Mouse (Mus musculus) ovary, adult 2 months (tissue): Measurements from ENCODE around the gene Ptcd1. TPM values are rescaled to one million over a fixed set of nuclear protein-coding genes. Genes with fewer than 3 reads are reported as not detected.

Experiments used
- polyA plus RNA-seq: library from polyadenylated mRNA; depleted of rRNA; stranded (reverse); fragments of >200 nt; gene quantifications from 2 replicates; pipeline ENCODE4 v1.2.3, GENCODE M21; 2012; rRNA removed

The Ptcd1 gene
- polyA plus RNA-seq = 18.4 and 19.7 TPM in 2 replicates

GRCm38 (mm10) chr5:145166536-145167305, at the start of gene Ptcd1, which contains the start of gene Cpsf4:
Gene Ptcd1, minus strand, starts transcription at chr5:145167108.
Gene Cpsf4, plus strand, starts transcription at chr5:145167213.

GRCm38 (mm10) chr5:145203936-145204691, 37.2 kb upstream of the Ptcd1 start, which contains the start of gene Zkscan5:
Gene Zkscan5, plus strand, starts transcription at chr5:145204562.

GRCm38 (mm10) chr5:145201321-145201991, 34.5 kb upstream of the Ptcd1 start, which contains the start of gene Zkscan14:
Gene Zkscan14, minus strand, starts transcription at chr5:145201868.

GRCm38 (mm10) chr5:145191962-145192361, 25.1 kb upstream of the Ptcd1 start, which contains the start of gene Atp5j2:
Gene Atp5j2, minus strand, starts transcription at chr5:145192062.

GRCm38 (mm10) chr5:145139571-145140519, 27.1 kb downstream of the Ptcd1 start, which contains the start of the genes Pdap1 and Bud31:
Gene Pdap1, minus strand, starts transcription at chr5:145140238.
Gene Bud31, plus strand, starts transcription at chr5:145140362.

GRCm38 (mm10) chr5:145114071-145114605, 52.8 kb downstream of the Ptcd1 start, which contains the start of gene Arpc1b:
Gene Arpc1b, plus strand, starts transcription at chr5:145114215.

Other genes starting within 250 kb of the Ptcd1 start
- 38.1 and 41.5 TPM in 2 replicates for gene Smurf1, start 201.3 kb downstream of the Ptcd1 start, polyA plus RNA-seq
- gene Gm4871, start 134.4 kb downstream of the Ptcd1 start, polyA plus RNA-seq = not detected in 2 replicates
- not detected in 2 replicates for gene 1700018F24Rik, start 124.1 kb downstream of the Ptcd1 start, polyA plus RNA-seq
- 107 and 120 TPM in 2 replicates for gene Arpc1a, start 83.3 kb downstream of the Ptcd1 start, polyA plus RNA-seq
- 11.9 and 14.3 TPM in 2 replicates for gene Kpna7, start 83.1 kb downstream of the Ptcd1 start, polyA plus RNA-seq
- 1,010 and 1,065 TPM in 2 replicates for gene Arpc1b, start 52.9 kb downstream of the Ptcd1 start, polyA plus RNA-seq
- 25.8 and 33.3 TPM in 2 replicates for gene Pdap1, start 26.9 kb downstream of the Ptcd1 start, polyA plus RNA-seq
- 50.3 and 53.3 TPM in 2 replicates for gene Bud31, start 26.7 kb downstream of the Ptcd1 start, polyA plus RNA-seq
- gene Cpsf4, start 105 bp upstream of the Ptcd1 start, polyA plus RNA-seq = 26.0 and 31.7 TPM in 2 replicates
- gene Atp5j2, start 25.0 kb upstream of the Ptcd1 start, polyA plus RNA-seq = 55.2 and 72.4 TPM in 2 replicates
- gene Zkscan14, start 34.8 kb upstream of the Ptcd1 start, polyA plus RNA-seq = 2.6 and 3.5 TPM in 2 replicates
- 6.3 and 6.9 TPM in 2 replicates for gene Zkscan5, start 37.5 kb upstream of the Ptcd1 start, polyA plus RNA-seq
- 11.3 and 13.6 TPM in 2 replicates for gene Zfp655, start 64.6 kb upstream of the Ptcd1 start, polyA plus RNA-seq
- gene Zscan25, start 113.4 kb upstream of the Ptcd1 start, polyA plus RNA-seq = 27.8 and 30.3 TPM in 2 replicates
- not detected in 2 replicates for gene Cyp3a57, start 178.2 kb upstream of the Ptcd1 start, polyA plus RNA-seq